Mouse (Mus musculus) CH12.LX (cell line): ENCODE measurements around the gene Ccnl1.

ENCODE experiments used
- BHLHE40 ChIP-seq: IDR thresholded peaks from 2 replicates; pipeline ENCODE4 v1.6.1; 2011; ENCODE audit warnings: mild to moderate bottlenecking, low read depth, low read length, improper control_type of control experiment
- CTCF ChIP-seq, 2 experiments: IDR thresholded peaks in 1 of 2; conservative IDR thresholded peaks in 1 of 2; 2 replicates each; pipeline ENCODE4 v1.5.1; 2011 to 2012; ENCODE audit warnings: low read depth in 2 of 2, low read length in 2 of 2, improper control_type of control experiment in 1 of 2, inconsistent platforms in 1 of 2, mild to moderate bottlenecking in 1 of 2, moderate library complexity in 1 of 2
- MXI1 ChIP-seq: IDR thresholded peaks from 2 replicates; pipeline ENCODE4 v1.6.1; 2011; ENCODE audit warnings: mild to moderate bottlenecking, low read depth, low read length, improper control_type of control experiment
- NRF1 ChIP-seq: IDR thresholded peaks from 2 replicates; pipeline ENCODE4 v1.6.1; 2014; ENCODE audit warnings: low read depth, mild to moderate bottlenecking, inconsistent platforms, low read length, improper control_type of control experiment, moderate library complexity
- USF1 ChIP-seq: IDR thresholded peaks from 2 replicates; pipeline ENCODE4 v1.6.1; 2014; ENCODE audit warnings: low read depth, mild to moderate bottlenecking, inconsistent platforms, low read length, improper control_type of control experiment
- ZKSCAN1 ChIP-seq: IDR thresholded peaks from 2 replicates; pipeline ENCODE4 v1.6.1; 2012; ENCODE audit warnings: low read depth, inconsistent platforms, low read length, improper control_type of control experiment, borderline replicate concordance

- peak; percentile 98 for TF ChIP-seq MXI1
- TF ChIP-seq ZKSCAN1: no peak
- TF ChIP-seq NRF1: 0 out of 2 replicates have a peak, but pooled peaks have one; percentile 27
- peak; percentile 83 for TF ChIP-seq USF1
- no peak for TF ChIP-seq BHLHE40
- TF ChIP-seq CTCF (conservative IDR thresholded peaks at IDR 0.05 in 1 of 2, IDR thresholded peaks at IDR 0.05 in 1 of 2; ENCODE audit: low read depth in 2 of 2, low read length in 2 of 2): no peak
Observed at GRCm38 (mm10) chr3:65974232-65975058, 16.4 kb upstream of the Ccnl1 start.
